In the genomic region with DNA sequence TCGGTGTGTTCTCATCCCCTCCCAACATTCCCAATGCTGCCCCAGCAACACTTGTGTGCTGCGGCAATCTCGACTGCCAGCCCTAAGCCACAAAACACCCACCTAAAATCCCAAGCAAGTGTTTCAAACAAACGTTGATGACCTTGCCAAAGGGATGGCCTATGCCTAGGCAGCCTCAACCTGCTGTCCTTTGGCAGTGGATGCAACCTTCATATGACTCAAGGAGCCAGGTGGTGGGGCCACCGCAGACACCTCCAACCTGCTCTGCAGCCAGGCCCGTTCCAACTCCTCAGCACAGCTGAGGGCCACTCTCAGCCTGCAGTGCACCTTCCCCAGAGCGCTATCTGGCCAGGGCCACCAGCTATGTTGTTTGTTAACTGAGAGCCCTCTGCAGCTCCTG, we compare ENCODE assay signal across 7 mouse cellular contexts.
"Had no signal": no experiment of that assay in that cellular context is flagged by ENCODE, and none has a peak within 500 bp of the region (broad histone marks: within the 10 kb centered on the region; RNA-seq: fewer than 3 reads in every experiment).

No protein-coding gene starts in this region.

- DNase-seq: kidney, postnatal 14 days; liver; liver, embryonic 13.5 days; liver, postnatal 0 days; lung, postnatal 14 days; right cerebral cortex, postnatal 25 days; thymus, postnatal 36 days had no signal
